Mouse (Mus musculus) forebrain, embryonic 14.5 days (tissue): ENCODE measurements at regions not wholly inside any gene's neighbourhood (a gene's known extent, or its start where the extent isn't known, plus 50 kb on each side); places are given as distances from the start of the nearest gene placed in this dataset. TPM values are rescaled to one million over a fixed set of nuclear protein-coding genes. Genes with fewer than 3 reads are reported as not detected.
A peak's percentile ranks its signal among the peaks of the same experiment; 100 is the strongest.

Experiments
- ATAC-seq: fragments of 200-750 bp; cut with Nextera tagmentation; 2 replicates; pipeline ENCODE4 v1.8.0; 2017; ENCODE audit warnings: mild to moderate bottlenecking, moderate library complexity
- DNase-seq: peaks from one replicate; pipeline ENCODE4 v3.0.0-alpha.2; 2015; ENCODE audit warnings: low spot score
- H3K27ac ChIP-seq: fragments of 300-500 bp; sonication (generic); 2 replicates; pipeline ENCODE4 v1.5.1; 2014; ENCODE audit warnings: low read depth, mild to moderate bottlenecking, control low read depth, low read length, moderate library complexity
- H3K27me3 ChIP-seq: fragments of 300-500 bp; sonication (generic); replicated peaks from 2 replicates; pipeline ENCODE4 v1.6.1; 2014; ENCODE audit warnings: low read length, control low read depth, mixed read lengths; ENCODE audit not compliant: control insufficient read depth, insufficient read depth
- H3K36me3 ChIP-seq: fragments of 300-500 bp; sonication (generic); 2 replicates; pipeline ENCODE4 v1.6.1; 2014; ENCODE audit warnings: low read length, control low read depth; ENCODE audit not compliant: control insufficient read depth, insufficient read depth
- H3K4me1 ChIP-seq: fragments of 300-500 bp; sonication (generic); 2 replicates; pipeline ENCODE4 v1.6.1; 2014; ENCODE audit warnings: antibody characterized with exemption, low read length, control low read depth; ENCODE audit not compliant: control insufficient read depth, insufficient read depth
- H3K4me2 ChIP-seq: fragments of 300-500 bp; sonication (generic); 2 replicates; pipeline ENCODE4 v1.6.1; 2014; ENCODE audit warnings: mild to moderate bottlenecking, control low read depth, low read length
- H3K4me3 ChIP-seq: fragments of 300-500 bp; sonication (generic); 2 replicates; pipeline ENCODE4 v1.5.1; 2014; ENCODE audit warnings: low read depth, low read length, control low read depth
- H3K9ac ChIP-seq: fragments of 300-500 bp; sonication (generic); 2 replicates; pipeline ENCODE4 v1.6.1; 2014; ENCODE audit warnings: mild to moderate bottlenecking, low read length, control low read depth, moderate library complexity
- H3K9me3 ChIP-seq: fragments of 300-500 bp; sonication (generic); replicated peaks from 2 replicates; pipeline ENCODE4 v1.6.1; 2016; ENCODE audit warnings: low read length, control low read depth, mixed read lengths; ENCODE audit not compliant: control insufficient read depth
- whole genome bisulfite sequencing: fragments of 180-500 bp; shearing (Covaris S2); extraction: QIAGEN DNeasy Blood & Tissue Kit; methylation state at CpG from one replicate; pipeline ENCODE4 v1.1.7; 2014; 5-methylcytosine and 5-hydroxymethylcytosine counted together
- microRNA counts: library from miRNA; unstranded; fragments of <30 nt; microRNA quantifications from one replicate; lab custom pipeline; 2016
- microRNA-seq: library from miRNA; unstranded; fragments of <30 nt; microRNA quantifications from one replicate; pipeline ENCODE4, GENCODE M21; 2016

DNA sequence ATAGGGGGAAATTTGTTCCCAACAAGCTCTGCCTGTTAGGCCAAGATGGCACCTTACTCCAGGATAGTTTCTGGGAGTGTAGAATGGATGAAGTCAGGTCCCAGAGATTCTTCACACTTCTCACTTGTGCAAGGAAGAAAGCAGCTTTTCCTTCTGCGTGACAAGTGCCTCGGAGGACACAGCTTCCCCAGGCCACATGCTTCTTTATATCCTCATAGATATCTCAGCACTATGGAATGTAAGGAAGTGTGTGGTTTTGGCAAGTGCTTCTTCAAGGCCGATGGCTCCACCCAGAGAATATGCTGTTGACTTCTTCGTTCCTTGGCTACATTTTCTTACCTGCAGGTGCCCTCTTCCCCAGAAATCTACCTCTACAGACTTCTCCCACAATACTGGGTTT lies 51.9 kb upstream of the Il17a start:
- Histone ChIP-seq H3K9me3 (no peaks in the 10 kb centered on the region), H3K4me2 (no peak overlapping the region), H3K4me3 (no peak overlapping the region), H3K27ac (no peak overlapping the region), H3K9ac (no peak overlapping the region), H3K36me3 (no peaks in the 10 kb centered on the region), H3K27me3 (no peaks in the 10 kb centered on the region), H3K4me1 (no peaks in the 10 kb centered on the region)
- DNase-seq, result no peak
- 96% methylated on average over 4 of the region's 4 CpGs for WGBS
- no peak for ATAC-seq

DNA sequence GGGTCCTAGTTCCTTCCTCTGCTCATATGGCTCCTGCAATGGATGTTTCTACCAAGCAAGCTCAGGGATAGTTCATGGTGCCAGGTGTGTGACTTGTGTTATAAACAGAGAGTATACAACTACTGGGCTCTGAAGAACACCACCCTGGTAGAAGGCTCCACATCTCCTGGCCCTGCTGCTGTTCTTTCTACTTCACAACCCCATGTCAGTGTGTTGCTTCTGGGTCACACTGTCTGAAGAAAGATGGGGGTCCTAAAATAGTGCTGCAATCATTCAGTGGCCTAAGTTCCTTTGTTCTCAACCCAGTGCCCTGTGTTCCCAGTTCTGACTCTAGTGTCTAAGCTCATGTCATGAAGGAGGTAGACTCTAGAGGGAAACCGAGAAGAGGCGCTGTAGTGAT lies 51.4 kb upstream of the Il17a start:
- no peak overlapping the region for H3K27ac ChIP-seq
- H3K4me1 ChIP-seq, result no peaks in the 10 kb centered on the region
- H3K27me3 ChIP-seq, result no peaks in the 10 kb centered on the region
- no peak for ATAC-seq
- WGBS, result 91% methylated on average over 2 of the region's 2 CpGs
- no peak overlapping the region for H3K9ac ChIP-seq
- no peak for DNase-seq
- no peak overlapping the region for H3K4me2 ChIP-seq
- no peaks in the 10 kb centered on the region for H3K36me3 ChIP-seq
- no peak overlapping the region for H3K4me3 ChIP-seq
- no peaks in the 10 kb centered on the region for H3K9me3 ChIP-seq

GRCm38 (mm10) chr1:20679744-20680341 lies 50.9 kb upstream of the Il17a start:
- H3K4me2 ChIP-seq, result no peak overlapping the region
- no peaks in the 10 kb centered on the region for H3K27me3 ChIP-seq
- DNase-seq (no peak), ATAC-seq (no peak)
- no peak overlapping the region for H3K27ac ChIP-seq
- 81% methylated on average over 5 of the region's 5 CpGs for WGBS
- no peaks in the 10 kb centered on the region for H3K4me1 ChIP-seq
- no peaks in the 10 kb centered on the region for H3K9me3 ChIP-seq
- H3K9ac ChIP-seq, result no peak overlapping the region
- no peaks in the 10 kb centered on the region for H3K36me3 ChIP-seq
- no peak overlapping the region for H3K4me3 ChIP-seq

DNA sequence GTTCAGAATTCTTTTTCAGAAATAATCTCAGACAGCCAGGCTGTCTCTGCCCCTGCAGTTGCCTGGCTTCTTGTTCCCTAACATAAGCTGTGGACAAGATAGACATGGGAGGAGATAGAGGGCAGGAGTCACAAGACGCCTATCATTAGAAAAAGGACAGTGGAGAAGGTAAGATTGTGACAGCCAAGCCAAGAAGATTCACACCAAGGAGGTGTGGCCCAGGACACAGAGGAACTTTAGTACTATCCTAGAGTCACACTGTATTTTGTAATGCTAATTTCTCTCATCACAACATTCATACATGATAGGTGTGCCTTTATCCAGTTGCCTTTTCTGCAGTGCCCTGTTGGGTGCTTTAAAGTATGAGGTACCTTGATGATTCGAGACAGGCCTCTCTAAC lies 50.2 kb upstream of the Il17a start:
- 79% methylated on average over 2 of the region's 2 CpGs for WGBS
- no peak for DNase-seq

More for the DNA sequence above, 50.2 kb upstream of the Il17a start:
- Histone ChIP-seq H3K27ac (no peak overlapping the region), H3K36me3 (no peaks in the 10 kb centered on the region), H3K4me3 (no peak overlapping the region), H3K9me3 (no peaks in the 10 kb centered on the region), H3K4me2 (no peak overlapping the region), H3K4me1 (no peaks in the 10 kb centered on the region), H3K27me3 (no peaks in the 10 kb centered on the region), H3K9ac (no peak overlapping the region)
- no peak for ATAC-seq

MicroRNAs encoded in the stretch of these regions (microRNA counts, 519-probe panel; counts per million panel counts)
- not detected for microRNA mmu-miR-206 (lab: Ali Mortazavi, UCI)

Small RNAs in the stretch of these regions (microRNA-seq; reads per million reads assigned to microRNA genes)
- 14.3 reads per million, percentile 36 among the genes with 10 or more reads in this experiment for gene Mir206
